Mouse (Mus musculus): ENCODE results near the gene Syt16. TPM values are rescaled to one million over a fixed set of nuclear protein-coding genes. Genes with fewer than 3 reads are reported as not detected.

Syt16 gene
- polyA plus RNA-seq, 1 experiment from 2014 or later: 0.04 TPM

DNA sequence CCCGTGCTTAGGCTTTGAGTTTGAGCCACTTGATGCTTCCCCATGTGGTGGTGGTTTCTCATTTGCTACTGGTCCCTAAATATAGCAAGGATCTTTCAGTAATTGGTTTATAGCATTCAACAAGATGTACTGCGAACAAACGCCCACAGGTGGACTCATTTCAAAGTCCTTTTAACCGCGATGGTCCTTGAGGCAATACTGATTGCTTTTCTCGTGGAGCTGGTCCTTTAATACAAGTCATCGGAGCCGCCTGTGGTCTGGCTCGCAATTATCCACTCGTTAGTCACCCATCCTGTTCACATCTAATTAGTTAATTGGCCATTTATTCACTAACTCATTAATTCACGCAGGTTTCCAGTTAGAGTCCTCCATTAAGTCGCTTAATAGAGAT lies 560 bp upstream of the Syt16 start:
- Histone ChIP-seq H3K4me1 (ENCODE audit: insufficient read depth, low read depth, low read length) (no peaks in the 10 kb centered on the region), H3K36me3 (ENCODE audit: insufficient read depth, low read length) (no peaks in the 10 kb centered on the region), H3K9me3 (ENCODE audit: low read length) (no peaks in the 10 kb centered on the region), H3K4me2 (replicated peaks; ENCODE audit: low read depth, low read length) (no peak overlapping the region), H3K27me3 (replicated peaks; ENCODE audit: insufficient read depth, low read length) (peaks cover 23% of the 10 kb centered on the region; the same call in 1 of the 2 replicates), H3K4me3 (ENCODE audit: low read depth, low read length) (no peak overlapping the region), H3K9ac (replicated peaks; ENCODE audit: low read depth) (no peak overlapping the region), H3K27ac (ENCODE audit: low read length) (no peak overlapping the region)
- no peak for TF ChIP-seq CTCF (IDR thresholded peaks at IDR 0.05)
- no peak for TF ChIP-seq EP300 (IDR thresholded peaks at IDR 0.05)
- DNase-seq (ENCODE audit: low spot score) (no peak), ATAC-seq (no peak)
- WGBS: 61% methylated on average over 12 of the region's 12 CpGs

DNA sequence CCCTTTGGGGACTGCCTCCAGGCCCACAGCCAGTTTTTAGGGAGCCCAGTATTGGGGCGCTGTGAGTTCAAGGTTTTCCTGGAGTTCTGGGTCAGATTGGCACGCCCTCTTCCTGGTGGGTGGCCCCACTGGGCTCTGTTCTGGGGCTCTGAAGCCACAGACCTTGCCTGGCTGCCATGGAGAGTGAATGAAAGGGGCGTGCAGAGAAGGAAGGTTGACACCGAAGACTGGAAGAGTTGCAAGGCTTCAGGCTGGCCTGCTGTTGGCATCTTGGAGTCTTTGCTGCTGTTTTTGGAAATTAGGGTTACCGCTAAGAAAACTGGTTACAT lies 631 bp downstream of the Syt16 start:
- Histone ChIP-seq H3K4me1 (ENCODE audit: insufficient read depth, low read depth, low read length) (no peaks in the 10 kb centered on the region), H3K36me3 (ENCODE audit: insufficient read depth, low read length) (no peaks in the 10 kb centered on the region), H3K4me3 (ENCODE audit: low read depth, low read length) (peak overlapping the region; percentile 37; the same call in 1 of the 2 replicates), H3K27me3 (replicated peaks; ENCODE audit: insufficient read depth, low read length) (peaks cover 23% of the 10 kb centered on the region; the same call in 1 of the 2 replicates), H3K4me2 (replicated peaks; ENCODE audit: low read depth, low read length) (peak overlapping the region; percentile 71), H3K9ac (replicated peaks; ENCODE audit: low read depth) (no peak overlapping the region), H3K9me3 (ENCODE audit: low read length) (no peaks in the 10 kb centered on the region), H3K27ac (ENCODE audit: low read length) (no peak overlapping the region)
- TF ChIP-seq EP300 (IDR thresholded peaks at IDR 0.05) (no peak), CTCF (IDR thresholded peaks at IDR 0.05) (no peak)
- no peak for DNase-seq (ENCODE audit: low spot score)
- ATAC-seq: no peak
- WGBS: 43% methylated on average over 5 of the region's 5 CpGs

DNA sequence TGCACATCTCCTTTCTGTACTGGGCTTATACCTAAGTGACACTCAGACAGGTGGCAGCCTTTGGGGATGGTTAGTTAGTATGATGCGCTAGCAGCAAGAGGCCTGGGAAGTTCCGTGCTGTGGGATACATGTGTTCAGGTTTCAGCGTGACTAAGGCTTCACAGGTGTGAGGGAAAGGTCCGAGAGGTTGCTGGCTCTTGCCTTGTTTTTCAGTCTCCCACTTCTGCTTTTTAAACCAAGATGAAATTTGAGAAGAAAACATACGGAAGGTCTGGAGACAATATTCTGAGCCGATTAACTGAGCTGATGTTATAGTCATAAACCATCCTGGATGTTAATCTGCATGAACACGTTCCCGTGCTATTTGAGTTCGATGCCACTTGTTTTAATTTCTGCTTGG lies 5.0 kb downstream of the Syt16 start:
- no peak for ATAC-seq

GRCm38 (mm10) chr12:74009448-74009911 lies 12.0 kb downstream of the Syt16 start:
- WGBS: 23% methylated on average over 8 of the region's 8 CpGs
- Histone ChIP-seq H3K36me3 (ENCODE audit: insufficient read depth, low read length) (no peaks in the 10 kb centered on the region), H3K27me3 (replicated peaks; ENCODE audit: insufficient read depth, low read length) (no peaks in the 10 kb centered on the region), H3K4me3 (ENCODE audit: low read depth, low read length) (no peak overlapping the region), H3K4me2 (replicated peaks; ENCODE audit: low read depth, low read length) (no peak overlapping the region), H3K9ac (replicated peaks; ENCODE audit: low read depth) (no peak overlapping the region), H3K27ac (ENCODE audit: low read length) (no peak overlapping the region), H3K4me1 (ENCODE audit: insufficient read depth, low read depth, low read length) (no peaks in the 10 kb centered on the region), H3K9me3 (ENCODE audit: low read length) (no peaks in the 10 kb centered on the region)
- TF ChIP-seq CTCF (IDR thresholded peaks at IDR 0.05) (peak; percentile 86), EP300 (IDR thresholded peaks at IDR 0.05) (no peak)
- DNase-seq (ENCODE audit: low spot score) (peak; percentile 65), ATAC-seq (peak; percentile 35)

More for the DNA sequence above, 5.0 kb downstream of the Syt16 start:
- no peak for DNase-seq (ENCODE audit: low spot score)
- H3K4me1 ChIP-seq (ENCODE audit: insufficient read depth, low read depth, low read length): no peaks in the 10 kb centered on the region
- 84% methylated on average over 9 of the region's 9 CpGs for WGBS
- no peaks in the 10 kb centered on the region for H3K36me3 ChIP-seq (ENCODE audit: insufficient read depth, low read length)
- H3K4me2 ChIP-seq (replicated peaks; ENCODE audit: low read depth, low read length): no peak overlapping the region
- peaks cover 13% of the 10 kb centered on the region; the same call in 1 of the 2 replicates for H3K27me3 ChIP-seq (replicated peaks; ENCODE audit: insufficient read depth, low read length)
- no peak overlapping the region for H3K4me3 ChIP-seq (ENCODE audit: low read depth, low read length)
- H3K9ac ChIP-seq (replicated peaks; ENCODE audit: low read depth): no peak overlapping the region
- H3K9me3 ChIP-seq (ENCODE audit: low read length): no peaks in the 10 kb centered on the region
- no peak overlapping the region for H3K27ac ChIP-seq (ENCODE audit: low read length)
- TF ChIP-seq EP300 (IDR thresholded peaks at IDR 0.05): no peak
- no peak for TF ChIP-seq CTCF (IDR thresholded peaks at IDR 0.05)

- Histone ChIP-seq H3K27ac (ENCODE audit: low read length) (no peak overlapping the region), H3K4me2 (replicated peaks; ENCODE audit: low read depth, low read length) (peak overlapping the region; percentile 44), H3K27me3 (replicated peaks; ENCODE audit: insufficient read depth, low read length) (no peaks in the 10 kb centered on the region), H3K36me3 (ENCODE audit: insufficient read depth, low read length) (no peaks in the 10 kb centered on the region), H3K9me3 (ENCODE audit: low read length) (no peaks in the 10 kb centered on the region), H3K4me1 (ENCODE audit: insufficient read depth, low read depth, low read length) (no peaks in the 10 kb centered on the region), H3K4me3 (ENCODE audit: low read depth, low read length) (no peak overlapping the region), H3K9ac (replicated peaks; ENCODE audit: low read depth) (no peak overlapping the region)
- ATAC-seq (peak; percentile 80), DNase-seq (ENCODE audit: low spot score) (peak; percentile 87)
- under 1% methylated on average over 6 of the region's 6 CpGs for WGBS
- TF ChIP-seq EP300 (IDR thresholded peaks at IDR 0.05): no peak
- TF ChIP-seq CTCF (IDR thresholded peaks at IDR 0.05): peak; percentile 96
Measured at GRCm38 (mm10) chr12:74013739-74014138, 16.3 kb downstream of the Syt16 start.

- Histone ChIP-seq H3K4me1 (ENCODE audit: insufficient read depth, low read depth, low read length) (no peaks in the 10 kb centered on the region), H3K4me2 (replicated peaks; ENCODE audit: low read depth, low read length) (no peak overlapping the region), H3K27me3 (replicated peaks; ENCODE audit: insufficient read depth, low read length) (no peaks in the 10 kb centered on the region), H3K9me3 (ENCODE audit: low read length) (no peaks in the 10 kb centered on the region), H3K9ac (replicated peaks; ENCODE audit: low read depth) (no peak overlapping the region), H3K27ac (ENCODE audit: low read length) (no peak overlapping the region), H3K36me3 (ENCODE audit: insufficient read depth, low read length) (no peaks in the 10 kb centered on the region), H3K4me3 (ENCODE audit: low read depth, low read length) (no peak overlapping the region)
- no peak for ATAC-seq
- DNase-seq (ENCODE audit: low spot score): peak; percentile 13
- TF ChIP-seq EP300 (IDR thresholded peaks at IDR 0.05) (no peak), CTCF (IDR thresholded peaks at IDR 0.05) (peak; percentile 57)
- WGBS: 57% methylated on average over 7 of the region's 7 CpGs
Measured at GRCm38 (mm10) chr12:74014739-74015270, 17.3 kb downstream of the Syt16 start.

- TF ChIP-seq CTCF (IDR thresholded peaks at IDR 0.05) (no peak), EP300 (IDR thresholded peaks at IDR 0.05) (no peak)
- no peak overlapping the region for H3K27ac ChIP-seq (ENCODE audit: low read length)
- DNase-seq (ENCODE audit: low spot score) (no peak), ATAC-seq (no peak)
- H3K4me3 ChIP-seq (ENCODE audit: low read depth, low read length): no peak overlapping the region
- no peaks in the 10 kb centered on the region for H3K4me1 ChIP-seq (ENCODE audit: insufficient read depth, low read depth, low read length)
- no peaks in the 10 kb centered on the region for H3K9me3 ChIP-seq (ENCODE audit: low read length)
- no peak overlapping the region for H3K9ac ChIP-seq (replicated peaks; ENCODE audit: low read depth)
- no peak overlapping the region for H3K4me2 ChIP-seq (replicated peaks; ENCODE audit: low read depth, low read length)
- 78% methylated on average over 5 of the region's 5 CpGs for WGBS
- no peaks in the 10 kb centered on the region for H3K36me3 ChIP-seq (ENCODE audit: insufficient read depth, low read length)
- H3K27me3 ChIP-seq (replicated peaks; ENCODE audit: insufficient read depth, low read length): no peaks in the 10 kb centered on the region
Measured at GRCm38 (mm10) chr12:74015491-74015890, 18.0 kb downstream of the Syt16 start.

All from lung, postnatal 0 days (tissue).